Mouse (Mus musculus): ENCODE measurements around the gene Nrarp.

DNA sequence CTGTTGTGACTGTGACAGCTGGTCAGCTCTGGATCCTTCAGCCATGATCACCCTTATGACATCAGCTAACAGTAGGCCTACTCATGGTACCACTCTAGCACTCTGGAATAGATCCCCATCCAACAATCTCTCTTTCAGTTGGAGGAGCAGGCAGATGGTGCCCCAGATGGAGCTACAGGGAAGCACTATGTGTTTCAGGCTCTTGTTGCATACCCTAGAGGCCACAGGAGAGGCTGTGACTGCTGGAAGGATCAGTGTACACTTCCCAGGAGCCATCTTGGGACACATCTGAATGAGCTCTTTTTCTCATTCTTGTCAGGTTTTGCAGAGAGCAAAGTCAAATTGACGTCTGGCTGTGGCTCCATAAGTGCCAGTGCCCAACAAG, 8.8 kb upstream of the Nrarp start:
- TF ChIP-seq POLR2A (IDR thresholded peaks at IDR 0.05; ENCODE audit: insufficient read depth, low read depth, low read length) (no peak), CTCF (IDR thresholded peaks at IDR 0.05; ENCODE audit: insufficient read depth, low read depth, low read length) (no peak)
